8 mouse cellular contexts compared by ENCODE assay signal in genomic region chr2:25211121-25211670, GRCm38 (mm10). TPM values are rescaled to one million over a fixed set of nuclear protein-coding genes. Genes with fewer than 3 reads are reported as not detected.
DNase-seq lines count a peak whose midpoint lies in the region; ATAC-seq and TF ChIP-seq lines count a peak whose summit lies in the region.

Gene Nelfb (minus strand): TSS chr2:25211489.

- 0 out of 2 replicates have a peak, but pooled peaks cover 2% of the 10 kb centered on the region for H3K27me3 ChIP-seq in hindbrain, embryonic 16.5 days (replicated peaks; ENCODE audit: control insufficient read depth, insufficient read depth, low read length)

- no peak for TF ChIP-seq CTCF in gastrocnemius, adult 2 months (IDR thresholded peaks at IDR 0.05)

- peaks cover 47% of the 10 kb centered on the region for H3K79me2 ChIP-seq in macrophage (ENCODE audit: inconsistent target)

- H3K27ac ChIP-seq in gastrocnemius, adult 2 months: peak within 1 kb of the TSS; percentile 97
- H3K27ac ChIP-seq in hindbrain, embryonic 16.5 days (ENCODE audit: low read depth, low read length): peak within 1 kb of the TSS; percentile 94
- H3K27ac ChIP-seq in macrophage: peak within 1 kb of the TSS; percentile 65

- H3K9ac ChIP-seq in hindbrain, embryonic 16.5 days (ENCODE audit: low read depth, low read length): peak within 1 kb of the TSS; percentile 92

- peak within 1 kb of the TSS; percentile 99 for H3K4me3 ChIP-seq in gastrocnemius, adult 2 months
- H3K4me3 ChIP-seq in hindbrain, embryonic 16.5 days (ENCODE audit: low read length): peak within 1 kb of the TSS; percentile 82
- H3K4me3 ChIP-seq in macrophage (ENCODE audit: inconsistent target): peak within 1 kb of the TSS; percentile 99

- peaks cover 5% of the 10 kb centered on the region for H3K36me3 ChIP-seq in hindbrain, embryonic 16.5 days (ENCODE audit: control insufficient read depth, insufficient read depth, low read length)
- H3K36me3 ChIP-seq in macrophage (ENCODE audit: inconsistent target): peaks cover 24% of the 10 kb centered on the region

- H3K4me2 ChIP-seq in hindbrain, embryonic 16.5 days (ENCODE audit: low read length): peak within 1 kb of the TSS; percentile 94

- intact Hi-C loops in gastrocnemius, adult 2 months (cut with DNase I): no loop called here

- under 1% methylated on average over 43 of the region's 44 CpGs for WGBS in hindbrain, embryonic 16.5 days
- under 1% methylated on average over 44 of the region's 44 CpGs for WGBS in macrophage (ENCODE audit: missing documents)

- no peaks in the 10 kb centered on the region for H3K9me3 ChIP-seq in hindbrain, embryonic 16.5 days (ENCODE audit: control insufficient read depth, low read length)

- peaks cover 21% of the 10 kb centered on the region for H3K4me1 ChIP-seq in hindbrain, embryonic 16.5 days (ENCODE audit: control insufficient read depth, insufficient read depth, low read depth, low read length)

- peak; percentile 95 for ATAC-seq in activated CD4-positive, CD25-positive, alpha-beta regulatory T cell, adult 4 months
- peak; percentile 96 for ATAC-seq in common myeloid progenitor, adult 5-6 weeks (replicated peaks; ENCODE audit: low read depth, poor library complexity, severe bottlenecking)
- ATAC-seq in hindbrain, embryonic 16.5 days: peak; percentile 94

- DNase-seq in gastrocnemius, adult 2 months: peak; percentile 93
- peak; percentile 76 to 88 for DNase-seq in left cerebral cortex, adult 18-20 months (ENCODE audit: low spot score in 2 of 2)
- DNase-seq in retina, postnatal 7 days (ENCODE audit: low read depth, low spot score): peak; percentile 75
- DNase-seq in urinary bladder, adult 18-20 months (ENCODE audit: low spot score in 2 of 2): peak; percentile 87 to 96

RNA-seq across cellular contexts. Expression of gene Nelfb, which starts in this region (rescaled TPM):
- polyA plus RNA-seq in activated CD4-positive, CD25-positive, alpha-beta regulatory T cell, adult 4 months (2017; shearing (Covaris generic)): 10 to 100 TPM; 41.1 to 49.1 TPM
- total RNA-seq in common myeloid progenitor, adult 5-6 weeks (2017): 28.8 and 47.4 TPM in 2 replicates
- 10 to 100 TPM; 22.3 to 23.1 TPM for total RNA-seq in gastrocnemius, adult 2 months (2021)
- polyA plus RNA-seq in hindbrain, embryonic 16.5 days (2015; fragmentation: Nextera tagmentation; extraction: Ambion mirVana): 105 and 112 TPM in 2 replicates
- total RNA-seq in left cerebral cortex, adult 18-20 months (2021): 10 to 100 TPM; 62.1 to 68.6 TPM
- 10 to 100 TPM; 15.8 to 77.2 (median 39.9) TPM for total RNA-seq in macrophage (2018; cell fraction: chromatin; rRNA removed)
- 10 to 100 TPM; 15.7 to 36.9 (median 29.0) TPM for total RNA-seq in macrophage (2018; cell fraction: cytosol; rRNA removed)
- 10 to 100 TPM; 16.3 to 54.1 (median 32.3) TPM for total RNA-seq in macrophage (2018; cell fraction: nucleus; rRNA removed)
- polyA plus RNA-seq in macrophage (2018): 18.9 to 30.4 TPM (median 29.5 TPM) in 3 replicates

Comparison
In these comparisons a context has a peak if more than half of its experiments do, and no peak if none do; other contexts are left out.
1. Peak in every context shown above with its lines: DNase-seq, ATAC-seq, H3K4me3 ChIP-seq and H3K27ac ChIP-seq.